Mouse (Mus musculus): ENCODE data around the gene Gm10310. TPM values are rescaled to one million over a fixed set of nuclear protein-coding genes. Genes with fewer than 3 reads are reported as not detected.
"Not testable (repeated sequence)": the region's sequence is repeated elsewhere in the genome, so short reads cannot be mapped to it uniquely, and the experiment has no call there.

Gene Gm10310
- total and polyA plus RNA-seq, 3 experiments, result not detected

GRCm38 (mm10) chr10:129967166-129967565 lies 17.7 kb downstream of the Gm10310 start, which contains the start of gene Olfr819:
Gene Olfr819 (minus strand): TSS chr10:129967266.
- H3K4me1 ChIP-seq (ENCODE audit: control insufficient read depth in 1 of 2, insufficient read depth in 2 of 2); H3K9me3 ChIP-seq (replicated peaks; ENCODE audit: low read length); DNase-seq (ENCODE audit: extremely low read depth); dilution Hi-C loops (cut with MboI; ENCODE audit: extremely low pct_ligation_motif_present, extremely low pct_unique_long_range_greater_than_20kb, low sequenced_read_pairs); H3K79me2 ChIP-seq (replicated peaks; ENCODE audit: control insufficient read depth, extremely low read depth, insufficient read depth, poor library complexity, severe bottlenecking); in situ Hi-C loops (cut with MboI; ENCODE audit: low pct_ligation_motif_present, low pct_unique_long_range_greater_than_20kb, low sequenced_read_pairs); H3K27me3 ChIP-seq (replicated peaks); H3K27ac ChIP-seq (ENCODE audit: insufficient read depth, low read depth); H3K9ac ChIP-seq (ENCODE audit: insufficient read depth, low read depth); H3K4me2 ChIP-seq (ENCODE audit: insufficient read depth, low read depth, poor library complexity, severe bottlenecking); H3K36me3 ChIP-seq (replicated peaks in 1 of 2; ENCODE audit: control insufficient read depth in 1 of 2, insufficient read depth in 1 of 2, low read length in 1 of 2); H3K4me3 ChIP-seq (replicated peaks in 1 of 3; ENCODE audit: low read depth in 2 of 3, low read length in 2 of 3, poor library complexity in 1 of 3): not testable (repeated sequence)

- dilution Hi-C loops (cut with MboI; ENCODE audit: extremely low pct_ligation_motif_present, extremely low pct_unique_long_range_greater_than_20kb, low sequenced_read_pairs); H3K4me1 ChIP-seq (ENCODE audit: control insufficient read depth in 1 of 2, insufficient read depth in 2 of 2); H3K9me3 ChIP-seq (replicated peaks; ENCODE audit: low read length): not testable (repeated sequence)
Observed at GRCm38 (mm10) chr10:129966232-129966631, 18.6 kb downstream of the Gm10310 start.

GRCm38 (mm10) chr10:129949000-129949399 lies 35.9 kb downstream of the Gm10310 start, which contains the start of gene Olfr818:
Gene Olfr818 (minus strand): TSS chr10:129949100.
- no peak within 1 kb of the TSS for H3K9ac ChIP-seq (ENCODE audit: insufficient read depth, low read depth)
- no peaks in the 10 kb centered on the region for H3K36me3 ChIP-seq (replicated peaks in 1 of 2; ENCODE audit: control insufficient read depth in 1 of 2, insufficient read depth in 1 of 2, low read length in 1 of 2)
- no peak within 1 kb of the TSS for H3K4me3 ChIP-seq (replicated peaks in 1 of 3; ENCODE audit: low read depth in 2 of 3, low read length in 2 of 3, poor library complexity in 1 of 3)
- H3K9me3 ChIP-seq (replicated peaks; ENCODE audit: low read length), result no peaks in the 10 kb centered on the region
- TF ChIP-seq EP300 (IDR thresholded peaks at IDR 0.05; ENCODE audit: low read length) (no peak), E2F4 (IDR thresholded peaks at IDR 0.05; ENCODE audit: insufficient replicate concordance, low read depth, low read length) (no peak), IRF4 (IDR thresholded peaks at IDR 0.05; ENCODE audit: low read depth, low read length) (no peak)
- in situ Hi-C loops (cut with MboI; ENCODE audit: low pct_ligation_motif_present, low pct_unique_long_range_greater_than_20kb, low sequenced_read_pairs), result no loop called here
- no peak for DNase-seq (ENCODE audit: extremely low read depth)
- dilution Hi-C loops (cut with MboI; ENCODE audit: extremely low pct_ligation_motif_present, extremely low pct_unique_long_range_greater_than_20kb, low sequenced_read_pairs), result no loop called here
- H3K79me2 ChIP-seq (replicated peaks; ENCODE audit: control insufficient read depth, extremely low read depth, insufficient read depth, poor library complexity, severe bottlenecking), result no peaks in the 10 kb centered on the region
- H3K4me1 ChIP-seq (ENCODE audit: control insufficient read depth in 1 of 2, insufficient read depth in 2 of 2), result no peaks in the 10 kb centered on the region
- H3K27ac ChIP-seq (ENCODE audit: insufficient read depth, low read depth), result no peak within 1 kb of the TSS
- no peak within 1 kb of the TSS for H3K4me2 ChIP-seq (ENCODE audit: insufficient read depth, low read depth, poor library complexity, severe bottlenecking)
- no peaks in the 10 kb centered on the region for H3K27me3 ChIP-seq (replicated peaks)

More at GRCm38 (mm10) chr10:129966232-129966631, 18.6 kb downstream of the Gm10310 start:
- H3K27me3 ChIP-seq (replicated peaks); in situ Hi-C loops (cut with MboI; ENCODE audit: low pct_ligation_motif_present, low pct_unique_long_range_greater_than_20kb, low sequenced_read_pairs); H3K4me3 ChIP-seq (replicated peaks in 1 of 3; ENCODE audit: low read depth in 2 of 3, low read length in 2 of 3, poor library complexity in 1 of 3); H3K36me3 ChIP-seq (replicated peaks in 1 of 2; ENCODE audit: control insufficient read depth in 1 of 2, insufficient read depth in 1 of 2, low read length in 1 of 2); H3K9ac ChIP-seq (ENCODE audit: insufficient read depth, low read depth); H3K27ac ChIP-seq (ENCODE audit: insufficient read depth, low read depth); H3K79me2 ChIP-seq (replicated peaks; ENCODE audit: control insufficient read depth, extremely low read depth, insufficient read depth, poor library complexity, severe bottlenecking); DNase-seq (ENCODE audit: extremely low read depth); H3K4me2 ChIP-seq (ENCODE audit: insufficient read depth, low read depth, poor library complexity, severe bottlenecking): not testable (repeated sequence)

Other genes starting within 250 kb of the Gm10310 start
Only the 20 nearest of the 22 such genes appear.
- gene Olfr807, start 227.3 kb downstream of the Gm10310 start, total RNA-seq (2012; rRNA removed), result not detected in 2 replicates
- not detected in 2 replicates for gene Olfr807, start 227.3 kb downstream of the Gm10310 start, total RNA-seq (2014; rRNA removed)
- not detected in 2 replicates for gene Olfr807, start 227.3 kb downstream of the Gm10310 start, polyA plus RNA-seq (2012; ENCODE audit: insufficient read length, low read depth)
- not detected in 2 replicates for gene Olfr808, start 219.6 kb downstream of the Gm10310 start, total RNA-seq (2012; rRNA removed)
- not detected in 2 replicates for gene Olfr808, start 219.6 kb downstream of the Gm10310 start, total RNA-seq (2014; rRNA removed)
- not detected in 2 replicates for gene Olfr808, start 219.6 kb downstream of the Gm10310 start, polyA plus RNA-seq (2012; ENCODE audit: insufficient read length, low read depth)
- gene Olfr809, start 210.4 kb downstream of the Gm10310 start, total RNA-seq (2012; rRNA removed), result not detected in 2 replicates
- gene Olfr809, start 210.4 kb downstream of the Gm10310 start, total RNA-seq (2014; rRNA removed), result not detected in 2 replicates
- gene Olfr809, start 210.4 kb downstream of the Gm10310 start, polyA plus RNA-seq (2012; ENCODE audit: insufficient read length, low read depth), result not detected in 2 replicates
- gene Olfr810, start 190.1 kb downstream of the Gm10310 start, total RNA-seq (2012; rRNA removed), result not detected in 2 replicates
- gene Olfr810, start 190.1 kb downstream of the Gm10310 start, total RNA-seq (2014; rRNA removed), result not detected in 2 replicates
- gene Olfr810, start 190.1 kb downstream of the Gm10310 start, polyA plus RNA-seq (2012; ENCODE audit: insufficient read length, low read depth), result not detected in 2 replicates
- not detected in 2 replicates for gene Olfr811, start 180.7 kb downstream of the Gm10310 start, total RNA-seq (2012; rRNA removed)
- gene Olfr811, start 180.7 kb downstream of the Gm10310 start, total RNA-seq (2014; rRNA removed), result not detected in 2 replicates
- not detected in 2 replicates for gene Olfr811, start 180.7 kb downstream of the Gm10310 start, polyA plus RNA-seq (2012; ENCODE audit: insufficient read length, low read depth)
- gene Olfr812, start 139.0 kb downstream of the Gm10310 start, total RNA-seq (2012; rRNA removed), result not detected in 2 replicates
- not detected in 2 replicates for gene Olfr812, start 139.0 kb downstream of the Gm10310 start, total RNA-seq (2014; rRNA removed)
- not detected in 2 replicates for gene Olfr812, start 139.0 kb downstream of the Gm10310 start, polyA plus RNA-seq (2012; ENCODE audit: insufficient read length, low read depth)
- gene Olfr813, start 129.7 kb downstream of the Gm10310 start, total RNA-seq (2012; rRNA removed), result not detected in 2 replicates
- gene Olfr813, start 129.7 kb downstream of the Gm10310 start, total RNA-seq (2014; rRNA removed), result not detected in 2 replicates
- not detected in 2 replicates for gene Olfr813, start 129.7 kb downstream of the Gm10310 start, polyA plus RNA-seq (2012; ENCODE audit: insufficient read length, low read depth)
- not detected in 2 replicates for gene Olfr814, start 105.2 kb downstream of the Gm10310 start, total RNA-seq (2012; rRNA removed)
- gene Olfr814, start 105.2 kb downstream of the Gm10310 start, total RNA-seq (2014; rRNA removed), result not detected in 2 replicates
- not detected in 2 replicates for gene Olfr814, start 105.2 kb downstream of the Gm10310 start, polyA plus RNA-seq (2012; ENCODE audit: insufficient read length, low read depth)
- gene Olfr815, start 79.2 kb downstream of the Gm10310 start, total RNA-seq (2012; rRNA removed), result not detected in 2 replicates
- gene Olfr815, start 79.2 kb downstream of the Gm10310 start, total RNA-seq (2014; rRNA removed), result not detected in 2 replicates
- not detected in 2 replicates for gene Olfr815, start 79.2 kb downstream of the Gm10310 start, polyA plus RNA-seq (2012; ENCODE audit: insufficient read length, low read depth)
- gene Olfr816, start 69.5 kb downstream of the Gm10310 start, total RNA-seq (2012; rRNA removed), result not detected in 2 replicates
- not detected in 2 replicates for gene Olfr816, start 69.5 kb downstream of the Gm10310 start, total RNA-seq (2014; rRNA removed)
- gene Olfr816, start 69.5 kb downstream of the Gm10310 start, polyA plus RNA-seq (2012; ENCODE audit: insufficient read length, low read depth), result not detected in 2 replicates
- gene Olfr818, start 36.0 kb downstream of the Gm10310 start, total RNA-seq (2012; rRNA removed), result not detected in 2 replicates
- not detected in 2 replicates for gene Olfr818, start 36.0 kb downstream of the Gm10310 start, total RNA-seq (2014; rRNA removed)
- gene Olfr818, start 36.0 kb downstream of the Gm10310 start, polyA plus RNA-seq (2012; ENCODE audit: insufficient read length, low read depth), result not detected in 2 replicates
- not detected in 2 replicates for gene Olfr819, start 17.8 kb downstream of the Gm10310 start, total RNA-seq (2012; rRNA removed)
- gene Olfr819, start 17.8 kb downstream of the Gm10310 start, total RNA-seq (2014; rRNA removed), result not detected in 2 replicates
- not detected in 2 replicates for gene Olfr819, start 17.8 kb downstream of the Gm10310 start, polyA plus RNA-seq (2012; ENCODE audit: insufficient read length, low read depth)
- gene Olfr247, start 8.9 kb downstream of the Gm10310 start, total RNA-seq (2012; rRNA removed), result not detected in 2 replicates
- not detected in 2 replicates for gene Olfr247, start 8.9 kb downstream of the Gm10310 start, total RNA-seq (2014; rRNA removed)
- not detected in 2 replicates for gene Olfr247, start 8.9 kb downstream of the Gm10310 start, polyA plus RNA-seq (2012; ENCODE audit: insufficient read length, low read depth)
- gene Olfr820, start 27.6 kb upstream of the Gm10310 start, total RNA-seq (2012; rRNA removed), result not detected in 2 replicates
- not detected in 2 replicates for gene Olfr820, start 27.6 kb upstream of the Gm10310 start, total RNA-seq (2014; rRNA removed)
- not detected in 2 replicates for gene Olfr820, start 27.6 kb upstream of the Gm10310 start, polyA plus RNA-seq (2012; ENCODE audit: insufficient read length, low read depth)
- not detected in 2 replicates for gene Olfr821, start 45.3 kb upstream of the Gm10310 start, total RNA-seq (2012; rRNA removed)
- gene Olfr821, start 45.3 kb upstream of the Gm10310 start, total RNA-seq (2014; rRNA removed), result not detected in 2 replicates
- not detected in 2 replicates for gene Olfr821, start 45.3 kb upstream of the Gm10310 start, polyA plus RNA-seq (2012; ENCODE audit: insufficient read length, low read depth)
- gene Olfr822, start 86.1 kb upstream of the Gm10310 start, total RNA-seq (2012; rRNA removed), result not detected in 2 replicates
- not detected in 2 replicates for gene Olfr822, start 86.1 kb upstream of the Gm10310 start, total RNA-seq (2014; rRNA removed)
- not detected in 2 replicates for gene Olfr822, start 86.1 kb upstream of the Gm10310 start, polyA plus RNA-seq (2012; ENCODE audit: insufficient read length, low read depth)
- not detected in 2 replicates for gene Olfr823, start 130.3 kb upstream of the Gm10310 start, total RNA-seq (2012; rRNA removed)
- gene Olfr823, start 130.3 kb upstream of the Gm10310 start, total RNA-seq (2014; rRNA removed), result not detected in 2 replicates
- not detected in 2 replicates for gene Olfr823, start 130.3 kb upstream of the Gm10310 start, polyA plus RNA-seq (2012; ENCODE audit: insufficient read length, low read depth)
- not detected in 2 replicates for gene Olfr824, start 144.9 kb upstream of the Gm10310 start, total RNA-seq (2012; rRNA removed)
- gene Olfr824, start 144.9 kb upstream of the Gm10310 start, total RNA-seq (2014; rRNA removed), result not detected in 2 replicates
- not detected in 2 replicates for gene Olfr824, start 144.9 kb upstream of the Gm10310 start, polyA plus RNA-seq (2012; ENCODE audit: insufficient read length, low read depth)
- gene Olfr825, start 181.7 kb upstream of the Gm10310 start, total RNA-seq (2012; rRNA removed), result not detected in 2 replicates
- not detected in 2 replicates for gene Olfr825, start 181.7 kb upstream of the Gm10310 start, total RNA-seq (2014; rRNA removed)
- not detected in 2 replicates for gene Olfr825, start 181.7 kb upstream of the Gm10310 start, polyA plus RNA-seq (2012; ENCODE audit: insufficient read length, low read depth)
- gene Olfr826, start 199.1 kb upstream of the Gm10310 start, total RNA-seq (2012; rRNA removed), result not detected in 2 replicates
- not detected in 2 replicates for gene Olfr826, start 199.1 kb upstream of the Gm10310 start, total RNA-seq (2014; rRNA removed)
- gene Olfr826, start 199.1 kb upstream of the Gm10310 start, polyA plus RNA-seq (2012; ENCODE audit: insufficient read length, low read depth), result not detected in 2 replicates